Mouse (Mus musculus): ENCODE results near the gene Hs3st1.

GRCm38 (mm10) chr5:39705539-39705938 lies 49.7 kb downstream of the Hs3st1 start:
- TF ChIP-seq TAL1 (conservative IDR thresholded peaks at IDR 0.05; ENCODE audit: low read depth, low read length), result no peak
- TF ChIP-seq POLR2AphosphoS5 (IDR thresholded peaks at IDR 0.05; ENCODE audit: insufficient replicate concordance, low read depth, low read length), result no peak
- TF ChIP-seq CTCF (IDR thresholded peaks at IDR 0.05; ENCODE audit: low read depth, low read length), result no peak
- no peak for TF ChIP-seq GATA2 (IDR thresholded peaks at IDR 0.05; ENCODE audit: borderline replicate concordance, low read depth, low read length)
